Mouse (Mus musculus) liver, embryonic 14.5 days (tissue): ENCODE data around the gene 1700006A11Rik.
"Not testable (repeated sequence)": the region's sequence is repeated elsewhere in the genome, so short reads cannot be mapped to it uniquely, and the experiment has no call there.

ENCODE experiments used
- CTCF ChIP-seq: IDR thresholded peaks from 2 replicates; pipeline ENCODE4 v1.5.1; 2016; ENCODE audit warnings: antibody characterized with exemption, low read depth, control low read depth
- EP300 ChIP-seq: IDR thresholded peaks from 2 replicates; pipeline ENCODE4 v1.6.1; 2016; ENCODE audit warnings: antibody characterized with exemption, low read depth

GRCm38 (mm10) chr3:124385377-124385776 lies 40.5 kb downstream of the 1700006A11Rik start:
- TF ChIP-seq CTCF, EP300: not testable (repeated sequence)
